Mouse (Mus musculus) spleen, adult 12 weeks (tissue): ENCODE results near the gene Shpk.

Experiments used
- DNase-seq: peaks from one replicate; pipeline ENCODE4 v3.0.0; 2022; ENCODE audit warnings: low spot score

Gene Shpk

GRCm38 (mm10) chr11:73201021-73201420 lies 1.8 kb downstream of the Shpk start:
- DNase-seq = no peak

DNA sequence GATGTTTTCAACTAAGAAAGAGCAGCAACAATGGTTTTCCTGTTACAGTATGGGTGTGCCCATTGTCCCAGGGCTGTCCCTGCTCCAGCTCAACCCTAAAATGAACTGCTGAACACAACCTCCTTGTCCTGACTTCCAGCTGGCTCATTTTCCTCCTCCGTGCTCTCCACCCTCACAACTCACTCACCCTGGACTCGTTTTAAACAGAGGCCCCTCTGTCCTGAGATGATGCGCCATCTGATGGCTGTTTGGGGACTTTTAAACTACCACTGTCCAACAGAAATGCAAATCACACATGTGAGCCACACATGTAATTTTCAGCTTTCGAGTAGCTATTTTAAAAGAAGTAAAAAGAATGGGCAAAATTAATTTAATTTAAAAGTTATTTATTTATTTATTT lies 2.3 kb downstream of the Shpk start:
- DNase-seq = no peak

DNA sequence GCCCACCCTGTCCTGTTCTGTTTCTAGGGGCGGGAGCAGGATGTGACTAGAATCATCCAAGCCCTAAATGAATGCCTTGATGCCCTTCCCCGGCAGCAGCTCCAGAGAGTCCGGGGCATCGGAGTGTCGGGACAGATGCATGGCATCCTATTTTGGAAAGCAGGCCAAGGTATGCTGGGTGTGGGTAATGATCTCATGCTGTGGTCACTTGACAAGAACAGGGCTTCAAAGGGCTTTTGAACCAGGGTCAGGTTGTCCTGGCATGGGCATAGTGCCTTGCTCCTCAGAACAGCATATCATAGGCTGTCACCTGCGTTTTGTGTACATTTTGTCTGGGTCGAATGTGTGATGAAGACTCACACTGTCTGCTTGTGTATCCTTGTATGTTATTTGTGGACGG lies 4.6 kb downstream of the Shpk start:
- no peak for DNase-seq

DNA sequence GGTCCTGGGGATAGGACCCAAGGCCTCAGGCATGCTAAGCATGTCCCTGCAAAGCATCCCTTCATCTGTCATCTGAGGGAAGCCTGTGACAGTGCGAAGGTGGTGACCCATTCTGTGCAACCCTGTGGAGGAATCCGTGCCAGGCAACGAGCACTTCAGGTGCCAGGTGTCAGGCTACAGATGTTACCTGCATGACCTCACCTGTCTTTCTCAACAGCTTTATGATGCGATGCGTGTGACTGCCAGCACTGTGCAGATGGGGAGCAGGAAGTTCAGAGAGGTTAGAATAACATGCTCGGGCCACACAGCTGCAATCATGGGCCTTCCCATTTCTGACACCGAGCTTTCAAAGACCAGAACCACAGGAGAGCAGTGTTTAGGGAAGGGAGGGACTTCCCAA lies 5.9 kb downstream of the Shpk start:
- DNase-seq = no peak

DNA sequence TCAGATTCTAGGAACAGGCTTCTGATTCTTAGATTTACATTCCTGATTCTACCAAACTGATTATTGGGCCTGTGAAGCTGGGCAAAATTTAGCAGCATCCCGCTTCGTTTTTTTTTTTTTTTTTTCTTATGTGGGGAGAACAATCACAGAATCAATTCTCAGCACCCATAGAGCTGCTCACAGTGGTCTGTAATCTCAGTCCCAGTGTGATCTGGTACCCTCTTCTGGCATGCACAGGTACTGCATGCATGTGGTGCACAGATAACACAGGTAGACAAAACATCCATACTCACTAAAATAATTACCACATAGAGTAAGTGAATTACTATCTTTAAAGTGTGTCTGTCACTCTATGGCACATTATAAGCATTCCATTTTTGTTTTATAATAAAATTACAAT lies 8.4 kb downstream of the Shpk start:
- DNase-seq = no peak

- no peak for DNase-seq
These were observed 14.7 kb downstream of the Shpk start for GRCm38 (mm10) chr11:73213956-73214355.

GRCm38 (mm10) chr11:73219671-73220070 lies 20.4 kb downstream of the Shpk start:
- DNase-seq = no peak

GRCm38 (mm10) chr11:73220651-73221050 lies 21.4 kb downstream of the Shpk start:
- DNase-seq = no peak

GRCm38 (mm10) chr11:73222846-73223245 lies 23.6 kb downstream of the Shpk start:
- DNase-seq = no peak

GRCm38 (mm10) chr11:73223966-73224365 lies 24.7 kb downstream of the Shpk start:
- no peak for DNase-seq

DNA sequence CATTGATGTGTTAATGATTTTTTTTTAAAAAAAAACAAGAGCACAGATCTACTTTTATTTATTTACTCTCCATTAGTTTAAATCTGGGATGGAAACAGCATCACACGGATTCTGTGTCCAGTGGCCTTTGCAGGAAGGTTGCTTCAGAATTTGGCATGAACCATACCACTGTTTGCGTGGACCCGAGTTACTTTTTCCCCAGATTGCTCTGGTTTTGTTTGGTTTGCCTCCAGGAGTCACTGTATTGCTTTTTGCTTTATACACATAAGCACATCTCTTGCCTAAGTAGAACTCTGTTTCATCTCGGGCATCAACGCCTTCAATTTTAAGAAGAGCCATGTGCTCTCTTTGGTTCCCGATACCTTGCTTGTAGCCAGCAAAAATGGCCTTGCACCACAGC lies 26.6 kb downstream of the Shpk start:
- no peak for DNase-seq

DNA sequence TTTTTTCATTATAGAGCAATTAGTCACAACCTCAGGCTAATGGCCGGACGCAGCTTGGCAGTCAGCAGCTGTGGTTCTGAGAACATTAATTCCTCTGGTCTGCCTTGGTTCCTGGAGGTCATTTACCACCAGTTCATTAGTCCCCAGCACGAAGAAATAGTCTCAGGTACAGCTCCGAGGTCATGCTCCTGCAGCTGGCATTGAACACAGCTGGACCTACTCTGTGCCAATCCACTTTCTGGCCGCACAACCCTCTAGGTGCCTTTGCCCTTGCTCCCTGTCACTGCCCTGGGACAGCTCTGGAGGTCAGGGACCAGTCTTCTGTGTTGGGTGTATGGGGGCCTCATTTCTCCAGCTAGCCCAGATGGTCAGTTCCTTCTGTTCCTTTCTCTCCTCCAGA lies 29.6 kb downstream of the Shpk start:
- no peak for DNase-seq

DNA sequence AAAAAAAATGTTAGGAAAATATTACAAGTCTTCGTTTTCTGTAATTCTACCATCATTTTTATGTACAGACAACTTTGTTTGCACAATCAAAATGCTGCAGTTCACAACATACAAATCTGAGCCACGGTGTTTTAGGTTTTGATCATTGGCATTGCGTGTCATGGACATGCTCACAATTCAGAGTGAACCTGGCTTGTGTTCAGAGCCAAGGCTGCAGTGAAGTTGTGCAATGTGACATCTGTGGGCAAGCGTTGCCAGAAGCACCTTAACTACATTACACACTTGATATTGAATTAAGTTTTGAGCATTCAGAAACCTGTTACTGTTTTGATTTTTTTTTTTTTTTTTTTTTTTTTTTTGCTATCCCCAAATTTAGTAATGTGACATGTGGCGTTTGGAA lies 30.8 kb downstream of the Shpk start:
- no peak for DNase-seq

DNA sequence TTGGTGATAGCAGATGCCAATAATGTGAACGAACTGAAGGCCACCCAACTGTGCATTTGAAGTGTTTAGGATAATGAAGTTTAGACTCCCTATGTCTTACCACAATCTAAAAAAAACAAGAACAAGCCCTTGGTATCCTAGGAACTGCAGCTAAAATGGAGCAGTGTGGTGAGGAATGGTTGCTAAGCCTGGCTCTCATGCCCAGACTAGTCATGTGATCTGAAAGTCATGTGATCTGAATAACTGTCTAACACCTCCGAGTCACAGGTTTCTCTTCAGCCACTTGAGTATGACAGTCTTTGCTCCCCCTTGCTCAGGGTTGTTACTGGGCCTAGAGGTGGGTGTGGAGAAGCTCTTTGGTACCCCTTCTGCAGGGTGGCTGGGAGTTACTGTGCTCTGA lies 33.3 kb downstream of the Shpk start:
- no peak for DNase-seq

DNA sequence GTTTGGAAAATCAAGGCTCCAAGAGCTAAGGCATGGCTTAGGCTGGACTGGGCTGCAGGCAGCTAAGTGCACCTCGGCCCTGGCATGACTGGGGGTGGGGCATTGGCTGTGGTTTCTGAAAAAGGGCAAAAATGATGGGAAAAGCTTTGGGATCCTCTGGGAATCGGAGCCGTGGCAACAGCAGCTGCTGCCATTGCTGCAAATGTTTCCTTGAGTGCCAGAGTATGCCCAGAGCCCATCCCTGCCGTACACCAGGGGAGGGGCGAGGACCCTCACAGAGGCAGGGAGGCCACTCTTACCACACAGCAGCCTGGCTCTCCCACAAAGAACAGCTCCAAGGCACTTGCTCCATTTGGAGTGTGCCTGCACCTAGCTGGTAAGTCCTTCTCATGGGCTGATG lies 34.7 kb downstream of the Shpk start, which contains the start of gene Trpv1:
Trpv1 (plus strand) TSS at position 301 of the 400 bp plus-strand sequence.
- DNase-seq = no peak

- DNase-seq = no peak
These were observed 36.9 kb downstream of the Shpk start for GRCm38 (mm10) chr11:73235990-73236701.

GRCm38 (mm10) chr11:73236731-73237130 lies 37.5 kb downstream of the Shpk start:
- no peak for DNase-seq

DNA sequence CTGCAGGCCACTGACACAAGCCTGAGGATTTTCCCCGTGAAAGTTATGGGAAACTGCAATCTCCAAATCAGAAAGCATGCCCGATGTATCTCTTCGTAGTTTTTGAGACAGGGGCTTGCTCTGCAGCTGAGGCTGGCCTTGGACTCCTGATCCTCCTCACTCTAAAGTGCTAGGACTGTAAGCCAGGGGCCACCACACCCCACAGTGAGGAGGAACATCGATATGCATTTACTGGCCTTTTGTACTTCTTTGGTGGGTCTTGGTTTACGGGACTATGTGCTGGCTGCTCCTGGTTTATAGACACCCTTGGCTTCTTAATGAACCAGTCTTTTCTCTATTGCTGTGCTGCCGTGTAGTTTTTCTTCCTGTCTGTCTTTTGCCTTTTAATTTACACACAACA lies 42.9 kb downstream of the Shpk start:
- no peak for DNase-seq

DNA sequence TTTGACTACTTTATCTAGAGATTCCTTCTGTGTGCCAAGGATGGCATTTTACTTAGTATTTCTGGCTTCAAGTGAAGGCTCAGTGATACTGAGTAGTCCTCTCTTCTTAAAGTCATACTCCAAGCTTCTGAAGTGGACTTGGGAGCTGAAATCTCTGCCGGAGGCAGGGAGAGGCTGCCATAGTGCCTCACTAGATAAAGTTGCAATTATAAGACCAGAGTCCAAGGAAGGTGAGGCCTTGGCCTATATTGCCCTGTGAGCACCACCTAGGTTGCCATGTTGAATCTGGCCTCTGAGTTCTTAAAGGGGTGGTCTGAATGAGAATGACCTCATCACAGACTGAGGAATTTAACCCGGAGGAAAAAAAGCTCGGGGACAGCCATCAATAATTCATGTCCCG lies 43.5 kb downstream of the Shpk start:
- DNase-seq = no peak

GRCm38 (mm10) chr11:73257362-73257945 lies 58.2 kb downstream of the Shpk start:
- no peak for DNase-seq

DNA sequence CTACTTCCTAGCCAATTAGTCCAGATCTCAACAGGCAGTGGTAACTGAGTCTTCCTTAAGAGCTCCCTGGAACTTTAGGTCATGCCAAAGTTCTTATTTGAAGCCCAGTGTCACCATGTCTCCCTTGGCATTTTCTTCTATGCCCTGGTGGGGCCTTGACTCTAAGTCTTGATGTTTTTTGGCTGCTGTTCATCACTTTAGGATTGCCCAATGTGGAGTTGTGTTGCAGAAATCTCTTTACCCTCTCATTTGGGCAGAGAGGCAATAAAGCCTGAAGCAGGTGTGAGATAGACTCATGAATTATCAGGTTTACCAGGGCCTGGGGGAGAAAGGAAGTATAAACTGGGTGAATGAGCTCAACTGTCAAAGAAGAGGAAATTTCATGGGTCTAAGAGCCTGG lies 59.4 kb downstream of the Shpk start:
- no peak for DNase-seq

DNA sequence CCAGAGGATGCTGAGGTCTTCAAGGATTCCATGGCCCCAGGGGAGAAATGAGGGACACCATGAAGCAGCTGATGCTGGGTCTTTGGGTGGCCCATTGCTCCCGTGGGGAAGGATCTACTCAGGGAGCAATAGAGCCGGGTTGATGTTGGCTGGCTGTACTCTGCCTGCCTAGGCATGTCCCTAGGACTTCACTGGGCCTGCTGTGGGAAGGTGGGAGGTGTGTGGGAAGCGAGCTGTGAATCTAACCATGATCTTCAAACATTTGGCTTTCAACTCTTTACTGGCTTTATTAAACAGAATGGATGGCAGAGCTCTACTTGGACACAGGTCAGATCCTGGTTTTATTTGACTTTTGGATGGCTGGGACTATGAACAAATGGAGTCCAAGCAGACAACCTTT lies 61.2 kb downstream of the Shpk start:
- DNase-seq = no peak

DNA sequence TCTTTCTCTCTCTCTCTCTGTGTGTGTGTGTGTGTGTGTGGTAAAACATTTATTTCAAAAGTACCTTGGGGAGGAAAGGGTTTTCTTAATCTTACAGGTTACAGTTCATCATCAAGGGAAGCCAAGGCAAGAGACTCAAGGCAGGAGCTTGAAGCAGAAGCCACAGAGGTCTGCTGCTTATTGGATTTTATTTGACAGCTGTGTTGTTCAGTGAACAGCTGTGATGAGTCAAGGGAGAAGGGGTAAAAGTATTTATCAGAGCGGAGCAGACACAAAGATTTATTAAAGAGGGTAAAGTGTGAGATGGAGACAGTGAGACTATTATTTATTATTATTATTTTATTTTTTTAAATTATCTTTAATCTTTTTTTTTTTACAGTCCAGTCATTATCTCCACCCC lies 62.1 kb downstream of the Shpk start:
- no peak for DNase-seq

GRCm38 (mm10) chr11:73267267-73267666 lies 68.0 kb downstream of the Shpk start, which contains the start of gene Trpv3:
Gene Trpv3, plus strand, starts transcription at chr11:73267388.
- no peak for DNase-seq
